Mouse (Mus musculus) lung, postnatal 14 days (tissue): ENCODE measurements around the gene Unc5c.
A peak's percentile ranks its signal among the peaks of the same experiment; 100 is the strongest.

ENCODE experiments used
- DNase-seq: peaks from one replicate; pipeline ENCODE4 v3.0.0; 2021

Gene Unc5c

DNA sequence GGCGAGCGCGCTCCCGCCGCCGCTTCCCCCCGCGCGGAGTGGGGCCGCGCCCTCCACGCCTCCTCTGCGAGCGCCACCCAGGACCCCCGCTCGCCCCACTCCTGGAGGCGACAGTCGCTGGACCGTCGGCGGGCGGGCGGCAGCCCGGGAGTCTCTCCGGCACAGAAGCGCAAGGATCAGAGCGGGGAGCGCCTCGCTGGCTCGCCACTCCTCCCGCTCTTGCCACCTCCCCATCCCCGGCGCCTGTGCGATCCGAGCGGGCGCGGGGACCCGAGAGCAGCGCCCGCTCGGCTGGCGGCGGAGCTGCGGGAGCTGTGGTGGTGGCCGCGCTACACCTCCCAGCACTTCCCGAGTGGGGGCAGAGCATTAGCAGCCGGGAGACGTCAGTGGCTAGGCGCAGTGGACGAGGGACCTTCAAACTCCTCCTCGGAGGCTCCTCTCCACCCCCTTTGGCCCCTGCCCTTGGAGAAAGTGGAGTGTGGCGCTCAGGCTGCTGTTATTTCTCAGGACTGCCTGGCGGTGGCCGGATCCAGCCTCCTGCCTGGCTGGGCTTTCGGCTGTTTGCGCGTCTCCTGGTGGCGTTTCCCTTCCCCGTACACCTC lies at the start of gene Unc5c:
Unc5c (plus strand) TSS at position 113 of the 602 bp plus-strand sequence.
- DNase-seq: peak; percentile 59

DNA sequence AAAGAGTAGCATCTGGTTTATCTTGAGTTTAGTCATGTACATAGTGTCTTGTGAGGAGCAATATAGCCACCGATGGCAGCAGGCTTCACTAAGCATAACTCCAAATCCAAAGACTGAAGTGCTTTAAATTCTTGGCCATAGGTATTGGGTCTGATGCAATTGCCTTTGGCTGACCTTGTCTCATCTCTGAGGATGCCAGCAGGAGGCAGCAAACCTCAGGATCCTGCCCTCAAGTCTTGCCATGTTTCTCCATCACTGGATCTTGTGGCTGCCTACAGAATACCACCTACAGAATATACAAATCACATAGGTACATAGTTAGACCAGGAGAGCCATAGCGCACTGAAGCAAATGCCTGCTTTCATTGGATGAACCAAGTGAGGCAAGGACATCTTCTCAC lies 7.5 kb upstream of the Unc5c start:
- no peak for DNase-seq

DNA sequence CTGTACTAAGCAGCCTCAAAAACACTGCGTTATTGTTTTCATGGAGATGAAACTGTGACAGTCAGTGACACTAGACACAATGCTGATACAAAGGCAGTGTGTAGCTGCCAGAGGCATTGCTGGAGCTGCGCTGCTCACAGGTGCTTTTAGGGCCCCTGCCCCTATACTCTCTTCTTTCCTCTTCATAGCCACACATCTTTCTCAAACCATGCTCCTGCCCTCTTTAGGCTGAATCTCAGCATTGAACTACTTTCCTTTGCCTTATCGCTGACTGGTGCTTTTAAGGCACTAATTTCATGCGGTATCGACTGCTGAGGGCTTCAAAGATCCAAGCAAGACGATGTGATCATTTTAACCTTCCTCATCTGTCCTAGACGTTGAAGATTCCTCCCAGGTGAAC lies 2.5 kb upstream of the Unc5c start:
- no peak for DNase-seq

GRCm38 (mm10) chr3:141464691-141465103 lies 319 bp upstream of the Unc5c start:
- peak; percentile 24 for DNase-seq

GRCm38 (mm10) chr3:141466061-141466460 lies 1.0 kb downstream of the Unc5c start:
- no peak for DNase-seq

DNA sequence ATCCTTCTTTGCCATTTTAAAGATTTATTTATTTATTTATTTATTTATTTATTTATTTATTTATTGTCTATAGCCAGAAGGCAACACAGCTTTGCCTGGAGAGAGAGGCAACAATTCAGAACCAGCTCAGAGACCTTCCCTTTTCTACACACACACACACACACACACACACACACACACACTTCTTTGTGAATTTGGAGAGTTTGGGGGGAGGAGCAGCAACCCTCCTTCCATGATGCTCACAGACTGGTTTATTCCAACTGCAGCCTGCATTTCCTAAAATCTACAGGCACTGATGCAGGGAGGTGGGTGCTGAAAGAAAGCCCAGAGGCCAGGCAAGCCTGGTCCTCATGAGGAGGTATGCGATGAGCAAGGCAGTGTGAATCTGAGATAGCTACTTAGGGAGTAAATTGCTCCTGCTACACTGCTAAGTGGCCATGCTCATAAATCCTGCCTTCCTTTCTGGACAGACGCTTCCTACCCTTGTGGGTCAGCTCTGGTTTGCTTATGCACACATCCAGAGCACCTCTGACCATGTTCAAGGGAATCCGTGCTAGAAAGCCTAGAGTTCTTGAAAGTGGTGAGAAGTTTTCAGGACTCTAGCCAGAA lies 1.8 kb downstream of the Unc5c start:
- DNase-seq: no peak

GRCm38 (mm10) chr3:141469338-141469737 lies 4.3 kb downstream of the Unc5c start:
- DNase-seq: no peak

- DNase-seq: no peak
Observed at GRCm38 (mm10) chr3:141473205-141473604, 8.2 kb downstream of the Unc5c start.

DNA sequence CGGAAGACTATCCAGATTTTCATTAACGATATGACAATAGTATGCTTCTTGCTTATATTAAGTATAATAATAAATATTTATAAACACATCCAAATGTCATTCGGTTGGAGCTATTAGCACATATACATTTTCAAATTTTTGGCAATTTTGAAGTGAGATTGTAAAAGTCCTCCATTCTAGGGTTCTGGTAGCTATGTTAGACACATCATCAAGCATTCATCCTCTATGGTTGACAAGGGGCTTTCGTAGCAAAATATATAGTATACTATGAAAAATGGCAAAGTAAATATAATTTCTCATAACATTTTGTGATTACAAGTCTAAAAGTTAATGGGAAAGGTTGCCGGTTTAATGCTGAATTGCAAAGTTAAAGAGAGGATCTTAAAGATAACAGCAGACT lies 10.4 kb downstream of the Unc5c start:
- DNase-seq: no peak

- no peak for DNase-seq
Observed at GRCm38 (mm10) chr3:141475919-141476318, 10.9 kb downstream of the Unc5c start.

GRCm38 (mm10) chr3:141476670-141477069 lies 11.7 kb downstream of the Unc5c start:
- no peak for DNase-seq

DNA sequence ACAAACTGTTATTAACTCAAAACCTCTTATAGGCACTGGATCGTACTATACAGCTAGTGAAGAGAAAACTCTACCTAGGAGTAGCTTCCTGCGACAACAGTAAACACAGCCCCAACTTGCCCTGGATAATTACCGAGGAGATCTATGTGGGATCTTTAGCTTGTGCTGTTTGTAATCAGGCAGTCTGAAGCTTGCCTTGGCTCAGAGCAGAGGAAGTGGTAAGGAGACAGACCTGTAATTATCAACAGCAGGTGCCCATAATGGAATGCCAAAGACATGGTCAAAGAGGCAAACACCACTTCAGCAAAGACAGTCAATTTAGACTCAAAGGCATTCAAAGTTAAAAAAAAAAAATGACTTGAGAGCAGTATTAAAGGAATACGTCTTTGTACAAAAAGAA lies 17.4 kb downstream of the Unc5c start:
- DNase-seq: no peak

GRCm38 (mm10) chr3:141483665-141484431 lies 18.8 kb downstream of the Unc5c start:
- DNase-seq: no peak

GRCm38 (mm10) chr3:141485218-141485617 lies 20.2 kb downstream of the Unc5c start:
- no peak for DNase-seq

DNA sequence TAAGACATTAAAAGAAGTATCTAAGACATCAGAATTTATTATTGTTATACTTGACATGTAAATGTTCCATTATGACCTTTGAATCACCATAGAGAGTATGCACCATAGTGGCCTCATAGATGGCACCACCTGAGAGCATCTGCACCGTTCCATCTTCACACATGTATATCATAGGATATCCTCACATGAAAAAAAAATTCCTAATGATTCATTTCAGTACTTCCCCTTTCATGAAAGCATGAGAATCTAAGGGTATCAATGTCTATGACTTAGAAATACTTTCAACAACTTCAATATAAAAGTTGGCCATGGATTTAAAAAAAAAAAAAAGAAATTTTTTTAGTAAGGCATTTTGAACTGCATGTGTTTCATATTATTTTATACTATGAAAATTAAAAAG lies 25.6 kb downstream of the Unc5c start:
- DNase-seq: no peak

- no peak for DNase-seq
Observed at GRCm38 (mm10) chr3:141491272-141491950, 26.4 kb downstream of the Unc5c start.

GRCm38 (mm10) chr3:141491951-141492310 lies 26.9 kb downstream of the Unc5c start:
- DNase-seq: peak; percentile 18

GRCm38 (mm10) chr3:141493000-141493399 lies 28.0 kb downstream of the Unc5c start:
- no peak for DNase-seq

DNA sequence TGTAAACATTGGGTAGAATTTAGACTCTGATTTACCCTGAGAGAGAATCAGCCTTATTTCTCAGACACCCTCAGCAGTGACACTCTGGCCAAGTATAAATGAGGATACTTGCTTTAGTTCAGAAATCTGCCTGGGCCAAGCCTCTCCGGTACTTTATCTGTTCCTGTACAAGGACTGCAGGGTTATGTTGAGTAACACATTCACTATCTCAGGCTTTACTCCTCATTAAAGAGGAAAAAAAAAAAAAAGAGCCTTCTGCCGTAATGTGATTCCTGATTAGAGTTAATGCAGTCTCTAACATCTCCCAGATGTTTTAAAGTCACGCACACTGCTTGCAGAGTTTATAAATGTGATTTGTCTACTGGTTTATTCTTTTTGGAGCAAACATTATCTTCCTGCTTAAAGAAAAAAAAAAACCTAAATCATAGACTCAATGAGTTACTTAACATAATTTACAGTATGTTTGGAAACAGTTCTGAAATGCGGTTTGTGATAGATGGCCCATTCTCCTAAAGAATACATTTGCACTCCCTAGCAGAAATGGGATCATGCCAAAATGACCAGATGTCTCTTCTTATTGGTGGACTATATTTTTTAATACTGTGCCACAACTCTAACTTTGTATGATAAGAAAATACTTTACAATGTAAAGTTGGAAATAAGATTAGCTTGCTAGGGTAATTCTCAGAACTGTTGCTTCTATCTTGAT lies 33.5 kb downstream of the Unc5c start:
- no peak for DNase-seq

DNA sequence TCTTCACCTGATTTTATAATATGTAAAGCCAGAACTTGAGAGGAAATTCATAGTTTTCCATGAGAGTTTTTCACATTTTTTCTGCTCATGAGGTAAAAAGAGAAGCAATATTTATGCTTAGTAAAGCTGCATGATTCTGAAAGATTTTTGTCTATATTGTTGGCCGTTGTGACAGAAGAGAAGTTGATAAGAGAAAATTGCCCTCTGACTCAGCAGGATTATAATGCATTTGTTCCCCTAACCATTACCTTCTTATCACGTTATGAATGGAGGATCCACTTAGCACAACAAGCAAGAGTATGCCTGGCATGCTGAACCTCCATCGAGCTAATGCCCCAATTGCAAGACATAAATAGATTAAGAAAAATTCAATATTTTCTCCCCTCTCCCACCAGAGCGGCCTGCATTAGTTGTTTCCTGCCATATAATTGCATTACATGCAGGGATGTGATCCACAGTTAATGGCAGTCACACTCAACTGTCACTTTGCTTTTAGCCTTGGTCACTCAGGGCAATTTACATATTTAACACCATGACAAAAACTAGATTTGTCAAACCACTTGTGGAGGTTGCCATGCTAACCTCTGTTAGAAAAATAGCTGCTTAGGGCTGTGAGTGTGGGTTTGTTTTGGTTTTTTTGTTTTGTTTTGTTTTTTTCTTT lies 37.0 kb downstream of the Unc5c start:
- no peak for DNase-seq

DNA sequence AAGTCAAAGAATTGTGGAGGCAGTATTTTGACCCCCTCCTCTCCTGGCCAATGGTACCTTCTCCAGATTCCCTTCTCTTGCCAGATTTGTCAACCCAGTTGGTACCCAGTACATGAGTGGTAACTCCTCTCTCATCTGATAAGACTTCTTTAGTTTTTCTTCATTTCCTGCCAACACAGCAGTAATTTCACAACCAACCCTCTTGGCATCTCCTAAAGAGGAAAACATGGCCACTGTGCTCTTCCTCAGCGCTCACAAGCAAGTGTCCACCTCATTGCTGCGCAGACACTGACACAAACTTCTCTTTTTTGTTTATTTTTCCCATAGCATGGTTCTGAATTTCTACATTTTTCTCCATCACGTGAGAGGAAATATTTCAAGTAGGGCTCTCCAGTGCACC lies 38.3 kb downstream of the Unc5c start:
- no peak for DNase-seq

GRCm38 (mm10) chr3:141509772-141510171 lies 44.8 kb downstream of the Unc5c start:
- DNase-seq: no peak
